Mouse (Mus musculus) ovary, postnatal 36 days (tissue): Measurements from ENCODE around the gene Tra2b.
"Not testable (repeated sequence)": the region's sequence is repeated elsewhere in the genome, so short reads cannot be mapped to it uniquely, and the experiment has no call there.

Source experiments
- DNase-seq: peaks from one replicate; pipeline ENCODE4 v3.0.0; 2022; ENCODE audit warnings: low spot score, mixed read lengths

Tra2b gene

DNA sequence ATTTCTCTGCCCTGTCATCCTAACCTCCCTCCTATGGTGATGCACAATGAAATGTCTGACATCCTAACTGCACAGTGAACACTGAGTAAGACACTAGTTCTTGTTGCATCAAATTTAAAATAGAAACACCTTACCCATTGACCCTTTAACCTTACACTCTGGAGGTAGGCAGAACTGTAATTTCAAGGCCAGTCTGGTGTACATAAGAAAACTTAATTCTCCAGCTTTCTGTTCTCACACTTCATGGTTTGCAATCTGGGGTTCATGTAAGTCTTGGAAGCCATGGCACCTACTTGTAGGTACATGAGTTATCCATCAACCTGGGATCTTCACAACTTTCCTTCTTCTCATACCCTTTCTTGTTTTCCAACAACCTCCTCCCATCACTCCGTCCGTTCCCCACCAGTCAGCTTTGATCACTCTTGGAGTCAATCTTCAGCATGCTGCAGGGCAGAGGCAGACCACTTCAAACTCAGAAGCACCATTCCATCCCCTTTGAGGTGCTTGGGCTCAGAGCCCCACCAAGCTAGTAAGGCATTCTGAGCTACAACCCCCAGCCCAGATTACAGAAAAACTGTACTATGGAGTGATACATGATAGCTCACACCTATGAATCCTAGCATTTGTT lies 23.5 kb downstream of the Tra2b start:
- DNase-seq = no peak

DNA sequence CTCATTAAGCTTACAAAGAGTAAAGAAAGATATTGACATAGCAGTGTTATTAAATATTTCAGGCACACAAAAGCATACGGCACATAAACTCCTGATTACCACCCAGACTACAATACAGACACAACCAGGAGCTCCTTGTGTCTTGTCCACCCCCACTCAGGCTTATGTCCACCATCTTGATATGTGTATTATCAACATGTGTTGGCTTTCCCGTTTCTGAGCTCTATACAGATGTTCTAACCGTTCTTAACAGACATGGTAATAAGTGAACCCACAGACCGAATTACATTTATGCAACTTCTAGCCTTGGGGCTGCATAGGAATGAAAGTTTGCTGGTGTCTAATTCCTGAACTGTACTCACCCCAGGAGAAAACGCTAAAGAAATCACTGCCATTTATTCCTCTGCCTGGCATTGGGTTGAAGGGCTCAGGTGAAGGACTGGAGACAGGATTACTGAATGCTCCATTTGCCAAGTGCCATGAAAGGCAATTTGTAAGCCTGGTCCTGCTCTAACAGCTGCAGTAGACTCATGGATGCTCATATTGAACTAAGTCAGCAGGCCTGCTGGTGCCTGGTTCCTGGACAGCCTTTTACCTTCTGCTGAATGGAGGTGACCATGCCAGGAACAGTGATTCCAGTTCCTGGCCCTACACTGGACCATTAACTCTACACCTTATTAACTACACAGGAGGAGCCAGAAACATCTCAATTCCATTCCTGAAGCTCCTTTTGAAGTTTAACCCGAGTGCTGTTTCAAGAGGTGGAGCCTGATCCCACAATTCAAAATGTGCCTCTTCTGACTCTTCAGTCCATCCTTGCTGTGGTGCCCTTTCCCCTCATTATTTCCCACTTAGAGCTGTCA lies 24.2 kb downstream of the Tra2b start:
- DNase-seq = no peak

DNA sequence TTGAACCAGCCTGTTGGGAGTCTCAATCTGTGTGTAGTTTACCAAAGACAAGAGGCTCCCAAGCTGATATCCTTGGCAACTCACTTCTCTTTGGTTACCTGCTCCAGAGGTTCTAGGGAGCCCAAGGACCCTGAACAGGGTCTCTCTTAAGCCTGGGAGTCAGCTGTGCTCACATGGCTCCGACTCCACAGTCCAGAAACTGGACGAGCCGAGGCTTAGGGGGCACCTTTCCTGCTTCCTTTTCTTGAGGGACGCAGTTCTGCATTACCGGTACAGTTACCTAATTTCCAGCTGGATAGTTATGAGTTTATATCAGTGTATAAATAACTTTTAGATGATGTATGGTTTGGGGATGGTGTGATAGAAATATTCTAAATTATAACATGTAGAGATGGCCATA lies 24.9 kb downstream of the Tra2b start:
- DNase-seq = no peak

DNA sequence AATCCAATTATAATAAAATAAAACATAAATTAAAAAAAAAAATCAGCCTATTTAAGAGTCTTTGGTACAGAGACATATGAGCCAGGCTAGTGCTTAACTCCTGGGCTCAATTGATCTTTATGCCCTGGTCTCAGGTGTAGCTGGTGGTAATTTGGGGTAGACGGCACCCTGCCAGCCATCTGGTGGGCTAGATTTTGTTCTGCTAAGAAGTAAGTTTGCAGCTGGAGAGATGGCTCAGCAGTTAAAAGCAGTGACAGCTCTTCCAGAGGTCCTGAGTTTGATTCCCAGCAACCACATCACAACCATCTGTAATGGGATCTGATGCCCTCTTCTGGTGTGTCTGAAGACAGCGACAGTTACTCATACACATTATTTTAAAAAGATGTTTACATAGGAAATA lies 25.8 kb downstream of the Tra2b start:
- DNase-seq = no peak

DNA sequence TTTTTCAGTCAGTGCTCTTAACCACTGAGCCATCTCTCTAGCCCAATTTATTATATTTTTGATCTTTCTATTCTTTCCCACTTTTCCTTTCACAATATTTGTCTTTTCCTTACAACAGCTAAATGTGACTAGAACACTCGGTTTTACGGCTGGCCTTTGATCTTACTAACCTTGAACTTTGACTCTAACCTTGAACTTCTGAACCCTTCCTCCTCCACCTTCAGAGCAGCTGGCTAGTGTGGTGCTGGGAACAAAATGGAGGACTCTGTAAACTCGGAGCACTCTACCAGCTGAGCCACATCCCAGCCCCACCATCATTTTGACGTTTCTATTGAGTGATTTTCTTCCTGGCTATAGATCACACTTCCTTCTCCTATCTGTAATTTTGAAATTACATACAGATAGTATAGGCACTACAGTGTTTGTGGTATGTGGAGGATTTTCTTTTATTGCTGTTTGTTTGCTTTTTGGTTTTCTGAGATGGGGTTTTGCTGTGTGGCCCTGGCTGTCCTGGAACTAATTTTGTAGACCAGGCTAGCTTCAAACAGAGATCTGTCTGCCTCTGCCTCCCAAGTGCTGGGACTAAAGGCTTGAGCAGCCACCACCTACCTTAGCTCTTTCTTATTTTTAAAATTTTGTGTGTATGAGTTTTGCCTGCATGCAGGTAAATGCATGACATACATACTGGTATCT lies 26.7 kb downstream of the Tra2b start:
- DNase-seq = no peak

DNA sequence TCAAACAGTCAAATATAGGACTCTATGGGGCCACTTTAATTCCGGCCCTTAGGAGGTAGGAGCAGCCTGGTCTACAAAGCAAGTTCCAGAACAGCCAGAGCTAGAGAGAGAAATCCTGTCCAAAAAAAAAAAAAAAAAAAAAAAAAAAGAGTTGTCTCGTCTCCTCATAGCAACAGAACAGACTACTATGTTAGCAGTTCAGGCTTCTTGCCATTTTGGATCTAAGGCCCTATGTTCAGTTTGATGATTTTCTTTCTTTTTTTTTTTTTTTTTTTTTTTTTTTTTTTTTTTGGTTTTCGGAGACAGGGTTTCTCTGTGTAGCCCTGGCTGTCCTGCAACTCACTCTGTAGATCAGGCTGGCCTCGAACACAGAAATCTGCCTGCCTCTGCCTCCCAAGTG lies 27.4 kb downstream of the Tra2b start:
- not testable (repeated sequence) for DNase-seq

DNA sequence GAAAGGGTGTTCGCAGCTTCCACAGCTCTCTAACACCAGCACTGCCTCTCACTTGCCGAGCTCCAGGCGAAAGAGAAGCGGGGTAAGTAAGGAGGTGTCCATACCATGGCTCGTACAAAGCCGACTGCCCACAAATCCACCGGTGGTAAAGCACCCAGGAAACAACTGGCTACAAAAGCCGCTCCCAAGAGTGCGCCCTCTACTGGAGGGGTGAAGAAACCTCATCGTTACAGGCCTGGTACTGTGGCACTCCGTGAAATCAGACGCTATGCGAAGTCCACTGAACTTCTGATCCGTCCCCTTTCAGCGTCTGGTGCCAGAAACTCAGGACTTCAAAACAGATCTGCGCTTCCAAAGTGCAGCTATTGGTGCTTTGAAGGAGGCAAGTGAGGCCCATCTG lies 29.0 kb downstream of the Tra2b start:
- DNase-seq = no peak

DNA sequence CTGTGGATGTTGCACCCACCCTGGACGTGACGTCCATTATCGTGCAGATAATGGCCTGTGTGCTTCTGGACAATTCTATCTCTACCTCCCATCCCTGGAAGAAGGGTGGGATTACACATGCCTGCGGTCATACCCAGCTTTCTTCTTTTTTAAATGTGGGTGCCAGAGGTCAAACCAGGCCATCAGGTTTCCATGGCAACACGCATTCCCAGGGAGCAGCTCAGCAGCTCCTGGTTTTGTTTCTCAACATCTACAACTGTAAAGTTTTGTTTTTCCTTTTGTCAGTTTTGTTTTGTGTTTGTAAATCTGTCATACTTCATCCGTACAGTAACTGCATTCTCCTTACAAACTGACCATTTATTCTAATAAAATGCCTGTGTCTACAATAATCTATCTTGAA lies 31.3 kb downstream of the Tra2b start:
- no peak for DNase-seq

DNA sequence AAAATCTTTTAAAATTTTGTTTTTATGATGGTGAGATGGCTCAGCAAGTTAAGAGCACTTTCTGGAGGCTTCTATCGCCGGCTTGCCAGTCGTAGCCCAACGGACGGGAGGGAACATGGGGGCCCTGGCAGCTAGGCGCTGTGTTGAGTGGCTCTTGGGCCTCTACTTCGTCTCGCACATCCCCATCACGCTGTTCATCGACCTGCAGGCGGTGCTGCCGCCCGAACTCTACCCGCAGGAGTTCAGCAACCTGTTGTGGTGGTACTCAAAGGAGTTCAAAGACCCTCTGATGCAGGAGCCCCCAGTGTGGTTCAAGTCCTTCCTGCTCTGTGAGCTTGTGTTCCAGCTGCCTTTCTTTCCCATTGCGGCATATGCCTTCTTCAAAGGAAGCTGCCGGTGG lies 35.5 kb downstream of the Tra2b start:
- not testable (repeated sequence) for DNase-seq

DNA sequence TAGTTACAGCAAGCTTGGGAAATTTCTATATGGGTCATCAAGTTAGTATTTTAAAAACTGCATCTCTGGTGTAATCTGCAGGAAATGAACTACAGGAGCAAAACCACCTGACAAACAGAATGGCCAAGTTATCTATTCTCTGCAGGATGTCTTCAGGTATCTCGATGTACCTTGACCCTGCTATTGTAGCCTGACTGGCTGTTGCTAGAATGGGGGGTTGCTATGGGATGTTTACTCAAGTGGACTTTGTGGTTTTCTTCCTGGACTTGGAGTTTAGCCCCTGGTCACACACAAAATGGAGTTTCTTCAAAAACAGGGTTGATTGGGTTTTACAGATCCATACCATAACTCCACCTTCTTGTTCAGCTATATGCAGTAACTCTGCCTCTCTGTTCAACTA lies 62.3 kb downstream of the Tra2b start:
- no peak for DNase-seq

DNA sequence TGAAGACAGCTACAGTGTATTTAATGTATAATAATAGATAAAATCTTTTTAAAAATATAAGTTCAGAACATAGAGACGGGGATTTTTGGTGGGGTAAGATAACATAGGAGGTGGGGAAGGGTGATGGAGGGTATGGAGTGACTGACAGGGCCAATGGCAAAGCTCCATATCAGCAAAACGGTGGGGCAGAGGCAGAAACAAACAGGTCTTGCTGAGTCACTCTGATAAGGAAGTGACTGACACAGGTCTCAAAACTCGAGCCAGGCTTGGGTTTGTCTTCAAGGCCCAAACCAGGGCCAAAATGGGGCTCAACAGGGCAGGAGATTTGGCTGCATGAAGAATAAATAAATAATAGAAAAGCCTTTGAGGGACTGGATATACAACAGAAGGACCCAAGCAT lies 63.9 kb downstream of the Tra2b start:
- no peak for DNase-seq

DNA sequence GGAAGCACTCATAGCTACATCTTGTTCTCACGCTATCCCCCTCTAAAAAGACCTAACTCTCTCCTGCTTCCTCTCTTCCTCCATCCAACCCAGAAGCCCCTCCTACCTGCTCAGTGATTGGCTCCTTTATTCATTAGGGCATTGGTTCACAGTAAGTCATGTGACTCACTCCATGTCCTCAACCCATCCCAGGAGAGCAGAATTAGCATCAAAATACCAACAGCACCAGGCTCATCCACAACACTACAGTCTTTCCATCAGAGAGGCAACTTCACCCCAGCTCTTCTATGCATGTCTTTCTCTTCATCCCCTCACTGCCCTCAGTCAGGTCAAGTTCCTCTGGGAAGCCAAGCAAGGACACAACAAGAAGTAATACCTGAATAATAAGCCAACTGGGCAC lies 65.3 kb downstream of the Tra2b start:
- no peak for DNase-seq
